Mouse (Mus musculus) embryonic facial prominence, embryonic 15.5 days (tissue): Measurements from ENCODE around the gene Gm15217. TPM values are rescaled to one million over a fixed set of nuclear protein-coding genes. Genes with fewer than 3 reads are reported as not detected.

Experiments
- polyA plus RNA-seq: library from polyadenylated mRNA; unstranded; fragments of >200 nt; fragmentation: Nextera tagmentation; extraction: Ambion mirVana; gene quantifications from 2 replicates; pipeline ENCODE4 v1.2.1, GENCODE M21; 2015

Gm15217 gene
- polyA plus RNA-seq, 1 experiment from 2014 or later: not detected

Other genes starting within 250 kb of the Gm15217 start
- 40.1 and 42.7 TPM in 2 replicates for gene Bmp4, start 11.3 kb downstream of the Gm15217 start, polyA plus RNA-seq